Mouse (Mus musculus): ENCODE results near the gene Kremen1. TPM values are rescaled to one million over a fixed set of nuclear protein-coding genes. Genes with fewer than 3 reads are reported as not detected.

Kremen1 gene
- polyA plus RNA-seq, 1 experiment: 2.1 TPM

- no peak overlapping the region for H3K4me3 ChIP-seq (replicated peaks; ENCODE audit: control insufficient read depth, low read depth, low read length)
- H3K27ac ChIP-seq (ENCODE audit: control insufficient read depth, insufficient read depth, low read depth, low read length, poor library complexity): no peak overlapping the region
- whole genome bisulfite sequencing: 81% methylated on average over 9 of the region's 9 CpGs
- no peaks in the 10 kb centered on the region; the same call in 1 of the 2 replicates for H3K4me1 ChIP-seq (ENCODE audit: control insufficient read depth, insufficient read depth, low read length)
- TF ChIP-seq CTCF (IDR thresholded peaks at IDR 0.05; ENCODE audit: control insufficient read depth, insufficient read depth, low read length): no peak
- TF ChIP-seq POLR2A (IDR thresholded peaks at IDR 0.05; ENCODE audit: borderline replicate concordance, control insufficient read depth, low read depth, low read length): no peak
These were observed 94.0 kb downstream of the Kremen1 start for GRCm38 (mm10) chr11:5167311-5167710.

- H3K4me1 ChIP-seq (ENCODE audit: control insufficient read depth, insufficient read depth, low read length): no peaks in the 10 kb centered on the region; the same call in 1 of the 2 replicates
- TF ChIP-seq POLR2A (IDR thresholded peaks at IDR 0.05; ENCODE audit: borderline replicate concordance, control insufficient read depth, low read depth, low read length) (no peak), CTCF (IDR thresholded peaks at IDR 0.05; ENCODE audit: control insufficient read depth, insufficient read depth, low read length) (no peak)
- no peak overlapping the region for H3K4me3 ChIP-seq (replicated peaks; ENCODE audit: control insufficient read depth, low read depth, low read length)
- WGBS: 79% methylated on average over 8 of the region's 8 CpGs
- no peak overlapping the region for H3K27ac ChIP-seq (ENCODE audit: control insufficient read depth, insufficient read depth, low read depth, low read length, poor library complexity)
These were observed 95.9 kb downstream of the Kremen1 start for GRCm38 (mm10) chr11:5165471-5165916.

- WGBS: 45% methylated on average over 8 of the region's 8 CpGs
- H3K27ac ChIP-seq (ENCODE audit: control insufficient read depth, insufficient read depth, low read depth, low read length, poor library complexity): no peak overlapping the region
- H3K4me1 ChIP-seq (ENCODE audit: control insufficient read depth, insufficient read depth, low read length): no peaks in the 10 kb centered on the region; the same call in 1 of the 2 replicates
- H3K4me3 ChIP-seq (replicated peaks; ENCODE audit: control insufficient read depth, low read depth, low read length): no peak overlapping the region
- no peak for TF ChIP-seq CTCF (IDR thresholded peaks at IDR 0.05; ENCODE audit: control insufficient read depth, insufficient read depth, low read length)
These were observed 97.0 kb downstream of the Kremen1 start for GRCm38 (mm10) chr11:5164310-5164709.

- Histone ChIP-seq H3K4me1 (ENCODE audit: control insufficient read depth, insufficient read depth, low read length) (no peaks in the 10 kb centered on the region; the same call in 1 of the 2 replicates), H3K4me3 (replicated peaks; ENCODE audit: control insufficient read depth, low read depth, low read length) (no peak overlapping the region), H3K27ac (ENCODE audit: control insufficient read depth, insufficient read depth, low read depth, low read length, poor library complexity) (no peak overlapping the region)
- WGBS: 38% methylated on average over 8 of the region's 8 CpGs
- no peak for TF ChIP-seq POLR2A (IDR thresholded peaks at IDR 0.05; ENCODE audit: borderline replicate concordance, control insufficient read depth, low read depth, low read length)
- no peak for TF ChIP-seq CTCF (IDR thresholded peaks at IDR 0.05; ENCODE audit: control insufficient read depth, insufficient read depth, low read length)
These were observed 97.9 kb downstream of the Kremen1 start for GRCm38 (mm10) chr11:5163421-5163820.

GRCm38 (mm10) chr11:5160722-5161485 lies 100.5 kb downstream of the Kremen1 start:
- Histone ChIP-seq H3K27ac (ENCODE audit: control insufficient read depth, insufficient read depth, low read depth, low read length, poor library complexity) (no peak overlapping the region), H3K4me1 (ENCODE audit: control insufficient read depth, insufficient read depth, low read length) (no peaks in the 10 kb centered on the region; the same call in 1 of the 2 replicates), H3K4me3 (replicated peaks; ENCODE audit: control insufficient read depth, low read depth, low read length) (no peak overlapping the region)
- WGBS: 78% methylated on average over 17 of the region's 17 CpGs
- TF ChIP-seq CTCF (IDR thresholded peaks at IDR 0.05; ENCODE audit: control insufficient read depth, insufficient read depth, low read length) (peak; percentile 72), POLR2A (IDR thresholded peaks at IDR 0.05; ENCODE audit: borderline replicate concordance, control insufficient read depth, low read depth, low read length) (no peak)

GRCm38 (mm10) chr11:5158056-5158455 lies 103.3 kb downstream of the Kremen1 start:
- H3K4me3 ChIP-seq (replicated peaks; ENCODE audit: control insufficient read depth, low read depth, low read length): no peak overlapping the region
- 77% methylated on average over 11 of the region's 11 CpGs for WGBS
- no peak overlapping the region for H3K27ac ChIP-seq (ENCODE audit: control insufficient read depth, insufficient read depth, low read depth, low read length, poor library complexity)
- TF ChIP-seq CTCF (IDR thresholded peaks at IDR 0.05; ENCODE audit: control insufficient read depth, insufficient read depth, low read length): no peak
- TF ChIP-seq POLR2A (IDR thresholded peaks at IDR 0.05; ENCODE audit: borderline replicate concordance, control insufficient read depth, low read depth, low read length): no peak
- H3K4me1 ChIP-seq (ENCODE audit: control insufficient read depth, insufficient read depth, low read length): no peaks in the 10 kb centered on the region

- no peak overlapping the region for H3K27ac ChIP-seq (ENCODE audit: control insufficient read depth, insufficient read depth, low read depth, low read length, poor library complexity)
- no peak overlapping the region for H3K4me3 ChIP-seq (replicated peaks; ENCODE audit: control insufficient read depth, low read depth, low read length)
- WGBS: 38% methylated on average over 10 of the region's 10 CpGs
- no peaks in the 10 kb centered on the region; the same call in 1 of the 2 replicates for H3K4me1 ChIP-seq (ENCODE audit: control insufficient read depth, insufficient read depth, low read length)
- no peak for TF ChIP-seq POLR2A (IDR thresholded peaks at IDR 0.05; ENCODE audit: borderline replicate concordance, control insufficient read depth, low read depth, low read length)
- no peak for TF ChIP-seq CTCF (IDR thresholded peaks at IDR 0.05; ENCODE audit: control insufficient read depth, insufficient read depth, low read length)
These were observed 106.2 kb downstream of the Kremen1 start for GRCm38 (mm10) chr11:5154961-5155805.

All from bone marrow, adult 2 months (tissue).